Mouse (Mus musculus): Measurements from ENCODE around the gene Antxr1.

- no peak for TF ChIP-seq TAL1 (IDR thresholded peaks at IDR 0.05; ENCODE audit: low read length)
- no peak for TF ChIP-seq GATA1 (IDR thresholded peaks at IDR 0.05; ENCODE audit: low read length)
Measured at GRCm38 (mm10) chr6:87139796-87140553, 195.6 kb downstream of the Antxr1 start.
